Mouse (Mus musculus): Measurements from ENCODE around the gene Shprh.
"Not testable (repeated sequence)": the region's sequence is repeated elsewhere in the genome, so short reads cannot be mapped to it uniquely, and the experiment has no call there.

The Shprh gene

DNA sequence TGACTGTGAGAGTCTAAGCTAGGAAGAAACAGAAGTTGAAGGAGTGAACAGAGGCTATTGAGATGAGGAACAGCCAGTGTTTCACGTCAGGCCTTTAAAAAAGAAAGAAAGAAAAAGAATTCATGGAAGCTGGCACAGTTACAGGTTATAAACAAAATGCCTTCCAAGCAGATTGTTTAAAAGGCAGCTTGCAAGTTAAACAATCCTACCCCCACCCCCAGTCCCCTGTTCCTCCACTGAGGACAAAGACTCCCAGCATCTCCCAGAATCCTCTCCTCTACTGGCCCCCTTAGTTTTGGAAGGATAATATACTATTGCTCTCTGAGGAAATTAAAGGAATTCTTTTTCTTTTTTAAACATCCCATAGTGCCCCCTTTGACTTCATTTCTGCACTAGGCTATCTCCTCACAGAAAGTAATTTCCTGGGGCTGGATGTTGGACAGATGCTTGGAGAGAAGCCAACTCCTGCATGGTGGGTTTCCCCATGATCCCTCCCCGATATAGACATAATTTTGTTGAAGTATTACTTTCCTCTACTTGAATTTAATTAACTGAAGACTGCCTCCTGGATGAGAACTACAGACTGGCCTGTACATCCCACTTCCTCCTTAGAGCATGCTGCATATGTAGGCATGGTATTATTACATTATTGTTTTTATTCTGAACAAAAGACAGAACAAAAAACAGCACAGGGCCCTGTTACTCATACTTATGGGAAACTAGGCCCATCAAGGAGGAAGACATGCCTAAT, 101.2 kb downstream of the Shprh start:
- peak in 1 of 2 experiments; percentile 8 for DNase-seq

DNA sequence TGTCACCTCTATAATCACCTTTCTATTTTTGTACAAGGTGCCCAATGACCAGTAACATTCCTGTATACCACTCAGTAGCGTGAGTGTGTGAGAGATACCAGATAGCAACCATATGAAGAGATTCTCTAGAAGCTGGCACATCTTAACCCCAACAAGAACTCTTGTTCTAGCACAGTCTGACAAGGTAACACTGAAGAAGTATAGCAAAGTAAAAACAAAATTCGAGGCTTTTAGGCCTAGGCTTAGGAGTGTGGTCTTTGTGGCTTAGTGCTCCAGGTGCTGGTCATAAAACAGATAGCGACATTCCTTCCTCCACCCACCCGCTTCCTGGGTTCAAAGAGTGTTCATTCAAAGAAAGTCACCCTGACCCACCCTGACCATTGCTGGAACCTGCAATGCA, 104.4 kb downstream of the Shprh start:
- not testable (repeated sequence) for DNase-seq

DNA sequence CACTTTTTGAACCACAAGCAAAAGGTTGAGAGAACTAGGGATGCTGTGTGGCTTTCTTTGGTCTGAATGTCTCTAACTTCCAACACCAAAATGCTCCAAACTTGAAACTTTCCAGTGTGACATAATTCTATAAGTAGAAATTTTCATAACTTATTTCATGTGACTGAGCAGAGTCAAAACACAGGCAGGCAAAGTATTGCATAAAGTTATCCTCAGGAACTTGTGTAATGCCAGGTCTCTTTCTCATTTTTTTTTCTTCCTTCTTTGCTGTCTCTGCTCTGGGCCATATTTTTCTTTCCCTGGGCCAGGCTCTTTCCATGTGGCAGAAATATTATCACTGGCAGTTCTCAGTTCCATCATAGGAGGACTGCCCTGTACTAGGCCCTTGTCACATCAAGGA, 110.9 kb downstream of the Shprh start:
- no peak for DNase-seq

DNA sequence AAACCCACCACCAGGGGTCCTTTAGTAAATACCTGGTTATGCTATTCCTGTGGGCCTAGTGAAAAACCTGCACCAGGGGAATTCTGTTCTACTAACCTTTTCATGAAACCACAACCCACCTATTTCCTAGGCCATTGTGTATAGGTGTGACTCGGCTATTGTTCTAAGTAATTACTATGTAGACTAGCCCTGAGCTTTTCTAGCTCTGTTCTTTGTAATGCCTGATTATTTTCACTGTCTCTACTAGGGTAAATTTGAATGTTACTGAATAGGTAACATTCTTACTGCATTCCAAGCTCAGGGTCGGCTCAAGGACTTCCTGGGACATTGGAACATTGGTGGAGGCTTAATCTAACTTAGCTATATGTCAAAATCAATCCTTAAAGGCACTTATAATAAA, 113.1 kb downstream of the Shprh start:
- DNase-seq, result not testable (repeated sequence)

DNA sequence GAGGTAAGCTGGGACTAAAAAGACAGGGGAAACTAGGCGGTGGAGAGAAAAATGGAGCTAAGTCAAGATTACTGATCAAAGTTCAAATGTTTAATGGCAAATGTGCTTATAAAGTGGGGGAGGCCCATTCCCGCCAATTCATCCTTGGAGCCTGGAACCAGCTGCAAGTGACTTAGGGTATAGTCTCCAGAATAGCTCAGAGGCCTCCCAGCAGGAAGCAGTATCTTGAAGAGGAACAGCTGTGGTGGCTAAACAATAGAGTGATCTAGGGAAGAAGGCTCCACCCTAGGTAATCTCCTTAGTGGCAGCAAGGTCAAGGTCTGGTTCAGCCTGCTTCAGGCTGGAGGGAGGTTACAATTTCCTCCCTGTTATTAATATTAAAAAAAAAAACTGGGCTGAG, 114.6 kb downstream of the Shprh start:
- DNase-seq, result not testable (repeated sequence)
